Mouse (Mus musculus) limb, embryonic 11.5 days (tissue): ENCODE data around the gene Col5a1. TPM values are rescaled to one million over a fixed set of nuclear protein-coding genes. Genes with fewer than 3 reads are reported as not detected.

Experiments used
- ATAC-seq: fragments of 200-750 bp; cut with Nextera tagmentation; 2 replicates; pipeline ENCODE4 v1.8.0; 2017; ENCODE audit warnings: low read depth; ENCODE audit not compliant: insufficient number of reproducible peaks, low FRiP score, low TSS enrichment
- DNase-seq: peaks from one replicate; pipeline ENCODE4 v3.0.0-alpha.2; 2015; ENCODE audit warnings: low spot score
- H3K27ac ChIP-seq: fragments of 300-500 bp; sonication (generic); replicated peaks from 2 replicates; pipeline ENCODE4 v1.5.1; 2014; ENCODE audit warnings: low read depth, mild to moderate bottlenecking, low read length
- H3K27me3 ChIP-seq: fragments of 300-500 bp; sonication (generic); 2 replicates; pipeline ENCODE4 v1.6.1; 2014; ENCODE audit warnings: mild to moderate bottlenecking, low read length, mixed read lengths; ENCODE audit not compliant: control insufficient read depth, insufficient read depth
- H3K36me3 ChIP-seq: fragments of 300-500 bp; sonication (generic); 2 replicates; pipeline ENCODE4 v1.6.1; 2014; ENCODE audit warnings: mild to moderate bottlenecking, low read length, moderate library complexity, mixed read lengths; ENCODE audit not compliant: control insufficient read depth, insufficient read depth
- H3K4me1 ChIP-seq: fragments of 300-500 bp; sonication (generic); 2 replicates; pipeline ENCODE4 v1.6.1; 2014; ENCODE audit warnings: low read length, mixed read lengths; ENCODE audit not compliant: control insufficient read depth, insufficient read depth
- H3K4me2 ChIP-seq: fragments of 300-500 bp; sonication (generic); 2 replicates; pipeline ENCODE4 v1.6.1; 2014; ENCODE audit warnings: low read depth, mild to moderate bottlenecking, moderate library complexity; ENCODE audit not compliant: severe bottlenecking
- H3K4me3 ChIP-seq: fragments of 300-500 bp; sonication (generic); 2 replicates; pipeline ENCODE4 v1.5.1; 2014; ENCODE audit warnings: low read depth, low read length
- H3K9ac ChIP-seq: fragments of 300-500 bp; sonication (generic); 2 replicates; pipeline ENCODE4 v1.6.1; 2014; ENCODE audit warnings: mild to moderate bottlenecking, low read length
- H3K9me3 ChIP-seq: fragments of 300-500 bp; sonication (generic); 2 replicates; pipeline ENCODE4 v1.6.1; 2016; ENCODE audit warnings: low read length; ENCODE audit not compliant: control insufficient read depth
- WGBS: fragments of 180-500 bp; shearing (Covaris S2); extraction: QIAGEN DNeasy Blood & Tissue Kit; methylation state at CpG from one replicate; pipeline ENCODE4 v1.1.7; 2014; 5-methylcytosine and 5-hydroxymethylcytosine counted together
- polyA plus RNA-seq: library from polyadenylated mRNA; unstranded; fragments of >200 nt; fragmentation: Nextera tagmentation; extraction: Ambion mirVana; gene quantifications from 2 replicates; pipeline ENCODE4 v1.2.1, GENCODE M21; 2014

Col5a1 gene
- polyA plus RNA-seq, 1 experiment from 2014 or later = 28.5 TPM

GRCm38 (mm10) chr2:27887461-27888264 is 1.4 kb downstream of the Col5a1 start:
- peaks cover 28% of the 10 kb centered on the region for H3K4me1 ChIP-seq
- no peaks in the 10 kb centered on the region for H3K27me3 ChIP-seq
- H3K4me3 ChIP-seq = peak overlapping the region; percentile 70
- DNase-seq (no peak), ATAC-seq (no peak)
- 18% methylated on average over 11 of the region's 11 CpGs for WGBS
- peak overlapping the region; percentile 82; the same call in 1 of the 2 replicates for H3K9ac ChIP-seq
- H3K27ac ChIP-seq = no peak overlapping the region
- peak overlapping the region; percentile 79 for H3K4me2 ChIP-seq
- no peaks in the 10 kb centered on the region for H3K9me3 ChIP-seq
- no peaks in the 10 kb centered on the region for H3K36me3 ChIP-seq

- H3K36me3 ChIP-seq = no peaks in the 10 kb centered on the region
- H3K4me2 ChIP-seq = peak overlapping the region; percentile 79
- ATAC-seq (no peak), DNase-seq (no peak)
- 18% methylated on average over 10 of the region's 10 CpGs for WGBS
- no peaks in the 10 kb centered on the region for H3K27me3 ChIP-seq
- no peaks in the 10 kb centered on the region for H3K9me3 ChIP-seq
- H3K4me1 ChIP-seq = peaks cover 28% of the 10 kb centered on the region
- peak overlapping the region; percentile 40; the same call in 1 of the 2 replicates for H3K9ac ChIP-seq
- peak overlapping the region; percentile 70; the same call in 1 of the 2 replicates for H3K4me3 ChIP-seq
- H3K27ac ChIP-seq = no peak overlapping the region
These were observed 2.6 kb downstream of the Col5a1 start for GRCm38 (mm10) chr2:27888603-27889545.

- Histone ChIP-seq H3K27me3 (no peaks in the 10 kb centered on the region), H3K4me2 (no peak overlapping the region), H3K36me3 (no peaks in the 10 kb centered on the region), H3K27ac (no peak overlapping the region), H3K9ac (no peak overlapping the region), H3K4me1 (peaks cover 39% of the 10 kb centered on the region), H3K4me3 (no peak overlapping the region), H3K9me3 (no peaks in the 10 kb centered on the region)
- ATAC-seq (no peak), DNase-seq (no peak)
- WGBS = 90% methylated on average over 7 of the region's 7 CpGs
These were observed 5.8 kb downstream of the Col5a1 start for GRCm38 (mm10) chr2:27891922-27892541.

- Histone ChIP-seq H3K9ac (no peak overlapping the region), H3K4me2 (no peak overlapping the region), H3K36me3 (no peaks in the 10 kb centered on the region), H3K27me3 (no peaks in the 10 kb centered on the region), H3K9me3 (no peaks in the 10 kb centered on the region), H3K4me1 (peaks cover 34% of the 10 kb centered on the region), H3K4me3 (no peak overlapping the region), H3K27ac (no peak overlapping the region)
- ATAC-seq = no peak
- DNase-seq = no peak
- WGBS = 93% methylated on average over 12 of the region's 12 CpGs
These were observed 6.8 kb downstream of the Col5a1 start for GRCm38 (mm10) chr2:27893015-27893414.

GRCm38 (mm10) chr2:27894986-27895385 is 8.8 kb downstream of the Col5a1 start:
- Histone ChIP-seq H3K9ac (peak overlapping the region; percentile 27; the same call in 1 of the 2 replicates), H3K4me2 (no peak overlapping the region), H3K4me1 (peaks cover 19% of the 10 kb centered on the region), H3K9me3 (no peaks in the 10 kb centered on the region), H3K36me3 (no peaks in the 10 kb centered on the region), H3K27ac (no peak overlapping the region), H3K27me3 (no peaks in the 10 kb centered on the region), H3K4me3 (no peak overlapping the region)
- DNase-seq (no peak), ATAC-seq (no peak)
- 73% methylated on average over 5 of the region's 5 CpGs for WGBS

GRCm38 (mm10) chr2:27895648-27896047 is 9.4 kb downstream of the Col5a1 start:
- Histone ChIP-seq H3K9ac (0 out of 2 replicates have a peak overlapping the region, but pooled peaks have one; percentile 12), H3K4me1 (peaks cover 19% of the 10 kb centered on the region), H3K27me3 (no peaks in the 10 kb centered on the region), H3K9me3 (no peaks in the 10 kb centered on the region), H3K36me3 (no peaks in the 10 kb centered on the region), H3K4me3 (no peak overlapping the region), H3K27ac (no peak overlapping the region), H3K4me2 (no peak overlapping the region)
- WGBS = 65% methylated on average over 4 of the region's 4 CpGs
- no peak for ATAC-seq
- DNase-seq = no peak

- Histone ChIP-seq H3K4me3 (no peak overlapping the region), H3K9me3 (no peaks in the 10 kb centered on the region), H3K27me3 (no peaks in the 10 kb centered on the region), H3K9ac (no peak overlapping the region), H3K36me3 (no peaks in the 10 kb centered on the region), H3K4me2 (no peak overlapping the region), H3K4me1 (peaks cover 20% of the 10 kb centered on the region), H3K27ac (no peak overlapping the region)
- ATAC-seq = no peak
- WGBS = 44% methylated on average over 6 of the region's 6 CpGs
- no peak for DNase-seq
These were observed 10.9 kb downstream of the Col5a1 start for GRCm38 (mm10) chr2:27897161-27897560.

GRCm38 (mm10) chr2:27899894-27900293 is 13.7 kb downstream of the Col5a1 start:
- peaks cover 27% of the 10 kb centered on the region for H3K4me1 ChIP-seq
- no peak overlapping the region for H3K27ac ChIP-seq
- H3K36me3 ChIP-seq = no peaks in the 10 kb centered on the region
- WGBS = 65% methylated on average over 3 of the region's 3 CpGs
- H3K9ac ChIP-seq = no peak overlapping the region
- no peaks in the 10 kb centered on the region for H3K9me3 ChIP-seq
- H3K4me3 ChIP-seq = no peak overlapping the region
- ATAC-seq (no peak), DNase-seq (peak; percentile 71)
- H3K4me2 ChIP-seq = no peak overlapping the region
- no peaks in the 10 kb centered on the region for H3K27me3 ChIP-seq
